In genomic region chr2:30722263-30723050, GRCm38 (mm10) we compare ENCODE assay signal across 7 mouse cellular contexts.
DNase-seq lines count a peak whose midpoint lies in the region; ATAC-seq lines count a peak whose summit lies in the region.

No protein-coding gene starts in this region.

- no peak overlapping the region for H3K4me3 ChIP-seq in lung, embryonic 15.5 days
- H3K4me3 ChIP-seq in forebrain, embryonic 10.5 days, result peak overlapping the region; percentile 31; the same call in 1 of the 2 replicates
- no peak overlapping the region for H3K4me3 ChIP-seq in kidney, embryonic 14.5 days (ENCODE audit: low read length)
- H3K4me3 ChIP-seq in neural tube, embryonic 15.5 days (replicated peaks), result no peak overlapping the region

- peaks cover 86% of the 10 kb centered on the region for H3K4me1 ChIP-seq in lung, embryonic 15.5 days
- peaks cover 94% of the 10 kb centered on the region for H3K4me1 ChIP-seq in forebrain, embryonic 10.5 days
- H3K4me1 ChIP-seq in kidney, embryonic 14.5 days (ENCODE audit: control insufficient read depth, insufficient read depth, low read length), result peaks cover 78% of the 10 kb centered on the region
- peaks cover 83% of the 10 kb centered on the region for H3K4me1 ChIP-seq in neural tube, embryonic 15.5 days

- no peak overlapping the region for H3K4me2 ChIP-seq in lung, embryonic 15.5 days
- no peak overlapping the region for H3K4me2 ChIP-seq in kidney, embryonic 14.5 days (replicated peaks; ENCODE audit: low read depth, low read length)
- no peak overlapping the region for H3K4me2 ChIP-seq in neural tube, embryonic 15.5 days

- no peaks in the 10 kb centered on the region for H3K36me3 ChIP-seq in lung, embryonic 15.5 days
- H3K36me3 ChIP-seq in forebrain, embryonic 10.5 days (replicated peaks), result no peaks in the 10 kb centered on the region
- no peaks in the 10 kb centered on the region for H3K36me3 ChIP-seq in kidney, embryonic 14.5 days (ENCODE audit: control insufficient read depth, insufficient read depth, low read length)
- no peaks in the 10 kb centered on the region for H3K36me3 ChIP-seq in neural tube, embryonic 15.5 days

- H3K27me3 ChIP-seq in lung, embryonic 15.5 days, result no peaks in the 10 kb centered on the region
- 0 out of 2 replicates have a peak, but pooled peaks cover 5% of the 10 kb centered on the region for H3K27me3 ChIP-seq in forebrain, embryonic 10.5 days (ENCODE audit: poor library complexity, severe bottlenecking)
- no peaks in the 10 kb centered on the region for H3K27me3 ChIP-seq in kidney, embryonic 14.5 days (ENCODE audit: control insufficient read depth, insufficient read depth, low read length)
- H3K27me3 ChIP-seq in neural tube, embryonic 15.5 days (replicated peaks), result no peaks in the 10 kb centered on the region

- intact Hi-C loops in gastrocnemius, postnatal 14 days (cut with DNase I; ENCODE audit: low total_unique reads), result loop anchor here (5.0 kb wide), 1 partner anchor 55 kb away; no protein-coding TSS in a partner anchor

- no peak for DNase-seq in lung, postnatal 25 days (ENCODE audit: low spot score)
- DNase-seq in forebrain, embryonic 10.5 days (ENCODE audit: extremely low spot score, low spot score), result no peak
- no peak for DNase-seq in gastrocnemius, postnatal 14 days
- DNase-seq in lung, postnatal 14 days, result no peak

- WGBS in lung, embryonic 15.5 days, result 34% methylated on average over 7 of the region's 7 CpGs
- WGBS in forebrain, embryonic 10.5 days, result 10% methylated on average over 7 of the region's 7 CpGs
- 40% methylated on average over 7 of the region's 7 CpGs for WGBS in kidney, embryonic 14.5 days
- WGBS in neural tube, embryonic 15.5 days, result 14% methylated on average over 7 of the region's 7 CpGs

- H3K27ac ChIP-seq in lung, embryonic 15.5 days, result peak overlapping the region; percentile 99
- peak overlapping the region; percentile 99 for H3K27ac ChIP-seq in forebrain, embryonic 10.5 days
- peak overlapping the region; percentile 85 for H3K27ac ChIP-seq in kidney, embryonic 14.5 days (ENCODE audit: low read depth, low read length)
- peak overlapping the region; percentile 98 for H3K27ac ChIP-seq in neural tube, embryonic 15.5 days (replicated peaks)

- H3K9ac ChIP-seq in lung, embryonic 15.5 days, result peak overlapping the region; percentile 4
- H3K9ac ChIP-seq in kidney, embryonic 14.5 days (ENCODE audit: low read depth, low read length), result peak overlapping the region; percentile 46; the same call in 1 of the 2 replicates
- peak overlapping the region; percentile 36 for H3K9ac ChIP-seq in neural tube, embryonic 15.5 days (replicated peaks)

- ATAC-seq in lung, embryonic 15.5 days (ENCODE audit: borderline replicate concordance, extremely low read depth, low FRiP score, low TSS enrichment), result no peak
- ATAC-seq in kidney, embryonic 14.5 days (ENCODE audit: low FRiP score, low TSS enrichment), result no peak
- ATAC-seq in neural tube, embryonic 15.5 days (ENCODE audit: low FRiP score), result no peak

- no peaks in the 10 kb centered on the region for H3K9me3 ChIP-seq in lung, embryonic 15.5 days
- H3K9me3 ChIP-seq in forebrain, embryonic 10.5 days, result no peaks in the 10 kb centered on the region
- no peaks in the 10 kb centered on the region for H3K9me3 ChIP-seq in kidney, embryonic 14.5 days (ENCODE audit: control insufficient read depth, low read length)
- no peaks in the 10 kb centered on the region for H3K9me3 ChIP-seq in neural tube, embryonic 15.5 days (replicated peaks)
